Mouse (Mus musculus): ENCODE measurements around the gene Gm13694. TPM values are rescaled to one million over a fixed set of nuclear protein-coding genes. Genes with fewer than 3 reads are reported as not detected.
"Not testable (repeated sequence)": the region's sequence is repeated elsewhere in the genome, so short reads cannot be mapped to it uniquely, and the experiment has no call there.

Gm13694 gene
- polyA plus RNA-seq (2012; rRNA removed) = 0.03 TPM in 2 replicates

DNA sequence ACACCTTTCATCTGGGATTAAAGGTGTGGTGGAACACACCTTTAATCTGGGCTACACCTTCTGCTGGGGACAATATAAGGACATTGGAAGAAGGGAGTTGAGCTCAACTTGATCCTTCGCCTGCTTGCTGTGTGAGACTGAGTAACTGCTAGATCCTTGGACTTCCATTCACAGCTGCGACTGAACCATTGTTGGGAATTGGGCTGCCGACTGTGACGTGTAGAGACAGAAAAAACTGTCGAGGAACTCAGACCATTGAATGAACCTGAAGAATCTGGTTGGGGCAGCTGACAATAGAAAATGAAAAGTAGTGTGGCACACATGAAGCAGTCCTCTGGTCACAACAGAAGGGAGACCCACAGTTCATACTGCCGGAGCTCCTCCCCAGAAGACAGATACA, at the start of gene Gm13694:
Gene Gm13694, plus strand, starts transcription at position 301 of the 400 bp plus-strand sequence.
- DNase-seq (ENCODE audit: low spot score) = not testable (repeated sequence)

DNA sequence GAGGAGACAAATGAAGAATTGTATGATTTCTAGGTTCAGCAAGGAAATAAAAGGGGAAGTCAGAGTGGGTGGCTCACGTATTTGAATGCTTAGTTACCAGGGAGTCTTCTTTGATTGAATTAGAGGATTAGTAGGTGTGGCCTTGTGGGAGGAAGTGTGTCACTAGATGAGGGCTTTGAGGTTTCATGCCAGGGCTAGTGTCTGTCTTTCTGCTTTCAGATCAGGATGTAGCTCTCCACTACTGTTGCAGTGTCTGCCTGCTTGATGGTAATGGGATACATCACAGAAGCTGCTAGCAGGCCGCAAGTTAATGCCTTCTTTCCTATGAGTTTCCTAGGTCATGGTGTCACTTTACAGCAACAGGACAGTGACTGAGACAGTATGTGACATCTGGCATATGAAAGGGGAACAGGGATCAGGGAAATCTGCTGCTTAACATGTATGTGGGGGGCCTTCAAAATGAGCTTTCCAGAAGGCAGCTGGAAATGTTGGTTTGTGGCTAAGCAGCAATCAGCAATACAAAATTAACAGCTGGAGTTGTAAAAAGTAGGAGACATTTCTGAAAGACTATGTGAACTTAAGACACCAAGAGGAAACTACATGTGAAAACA, 49.1 kb upstream of the Gm13694 start:
- no peak for DNase-seq (ENCODE audit: low spot score)

DNA sequence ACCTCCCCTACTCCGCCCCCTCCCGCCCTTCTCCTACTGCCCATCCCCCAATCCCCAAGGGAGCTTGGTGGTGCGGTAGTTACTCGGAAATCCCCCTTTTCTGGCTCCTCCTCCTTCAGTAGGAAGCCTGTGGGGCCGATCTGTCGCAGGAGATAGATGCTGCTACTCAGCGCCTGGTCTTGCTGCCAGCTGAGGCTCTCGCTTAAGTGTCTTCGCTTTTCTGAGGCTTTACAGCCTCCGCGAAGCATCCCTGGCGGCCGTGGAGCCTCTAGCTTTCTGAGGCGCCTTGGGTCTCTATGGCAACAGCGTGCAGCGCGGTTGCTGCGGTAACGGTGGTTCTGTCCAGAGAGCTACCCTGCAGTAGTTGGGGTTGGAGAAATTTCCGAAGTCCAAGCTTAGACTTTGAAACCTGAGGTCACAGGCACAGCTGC, 37.8 kb upstream of the Gm13694 start, which contains the start of gene Zswim2:
Gene Zswim2, minus strand, starts transcription at position 298 of the 431 bp plus-strand sequence.
- no peak for DNase-seq (ENCODE audit: low spot score)

DNA sequence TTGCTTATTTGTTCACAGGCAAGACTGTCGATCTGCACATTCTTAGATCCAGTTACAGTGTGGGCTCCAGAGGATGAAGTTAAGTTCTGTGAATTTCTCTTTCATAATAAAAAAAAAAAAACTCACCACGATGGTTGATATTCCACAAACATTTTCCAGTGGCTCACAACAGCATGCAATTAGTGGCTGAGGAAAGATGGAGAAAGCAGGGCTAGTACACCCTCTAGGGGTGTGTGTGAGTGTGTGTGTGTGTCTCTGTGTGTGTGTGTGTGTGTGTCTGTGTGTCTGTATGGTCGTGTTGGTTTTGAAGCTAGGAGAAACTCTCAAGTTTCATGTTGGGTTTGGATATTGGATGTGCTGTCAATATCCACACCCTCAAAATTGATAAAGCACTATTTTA, 37.4 kb upstream of the Gm13694 start:
- DNase-seq (ENCODE audit: low spot score) = no peak

DNA sequence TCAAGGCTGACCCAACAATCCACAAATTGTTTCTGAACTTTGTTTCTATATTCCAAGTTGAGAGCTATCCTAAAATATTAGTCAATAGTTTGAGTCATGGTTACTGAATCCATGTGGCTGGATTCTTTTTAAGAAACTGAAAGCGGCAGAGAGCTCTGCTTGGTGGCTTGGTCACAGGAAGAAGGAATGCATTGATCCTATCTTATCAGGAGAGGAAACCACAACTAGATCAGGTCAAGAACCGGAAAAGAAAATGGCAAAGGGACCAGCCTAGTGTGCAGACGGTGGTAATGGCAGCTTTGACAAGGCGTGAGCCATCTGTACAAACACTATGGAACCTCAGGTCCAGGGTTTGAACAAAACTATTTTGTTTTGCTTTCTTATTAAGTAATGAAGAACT, 36.9 kb upstream of the Gm13694 start:
- no peak for DNase-seq (ENCODE audit: low spot score)

DNA sequence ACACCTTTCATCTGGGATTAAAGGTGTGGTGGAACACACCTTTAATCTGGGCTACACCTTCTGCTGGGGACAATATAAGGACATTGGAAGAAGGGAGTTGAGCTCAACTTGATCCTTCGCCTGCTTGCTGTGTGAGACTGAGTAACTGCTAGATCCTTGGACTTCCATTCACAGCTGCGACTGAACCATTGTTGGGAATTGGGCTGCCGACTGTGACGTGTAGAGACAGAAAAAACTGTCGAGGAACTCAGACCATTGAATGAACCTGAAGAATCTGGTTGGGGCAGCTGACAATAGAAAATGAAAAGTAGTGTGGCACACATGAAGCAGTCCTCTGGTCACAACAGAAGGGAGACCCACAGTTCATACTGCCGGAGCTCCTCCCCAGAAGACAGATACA, 23.3 kb upstream of the Gm13694 start, which contains the start of gene Gm13698:
Gene Gm13698, plus strand, starts transcription at position 301 of the 400 bp plus-strand sequence.
- DNase-seq (ENCODE audit: low spot score) = not testable (repeated sequence)

DNA sequence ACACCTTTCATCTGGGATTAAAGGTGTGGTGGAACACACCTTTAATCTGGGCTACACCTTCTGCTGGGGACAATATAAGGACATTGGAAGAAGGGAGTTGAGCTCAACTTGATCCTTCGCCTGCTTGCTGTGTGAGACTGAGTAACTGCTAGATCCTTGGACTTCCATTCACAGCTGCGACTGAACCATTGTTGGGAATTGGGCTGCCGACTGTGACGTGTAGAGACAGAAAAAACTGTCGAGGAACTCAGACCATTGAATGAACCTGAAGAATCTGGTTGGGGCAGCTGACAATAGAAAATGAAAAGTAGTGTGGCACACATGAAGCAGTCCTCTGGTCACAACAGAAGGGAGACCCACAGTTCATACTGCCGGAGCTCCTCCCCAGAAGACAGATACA, 17.5 kb upstream of the Gm13694 start, which contains the start of gene Gm13693:
Gene Gm13693, plus strand, starts transcription at position 301 of the 400 bp plus-strand sequence.
- DNase-seq (ENCODE audit: low spot score) = not testable (repeated sequence)

DNA sequence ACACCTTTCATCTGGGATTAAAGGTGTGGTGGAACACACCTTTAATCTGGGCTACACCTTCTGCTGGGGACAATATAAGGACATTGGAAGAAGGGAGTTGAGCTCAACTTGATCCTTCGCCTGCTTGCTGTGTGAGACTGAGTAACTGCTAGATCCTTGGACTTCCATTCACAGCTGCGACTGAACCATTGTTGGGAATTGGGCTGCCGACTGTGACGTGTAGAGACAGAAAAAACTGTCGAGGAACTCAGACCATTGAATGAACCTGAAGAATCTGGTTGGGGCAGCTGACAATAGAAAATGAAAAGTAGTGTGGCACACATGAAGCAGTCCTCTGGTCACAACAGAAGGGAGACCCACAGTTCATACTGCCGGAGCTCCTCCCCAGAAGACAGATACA, 11.7 kb upstream of the Gm13694 start, which contains the start of gene Gm13695:
Gene Gm13695, plus strand, starts transcription at position 301 of the 400 bp plus-strand sequence.
- DNase-seq (ENCODE audit: low spot score) = not testable (repeated sequence)

DNA sequence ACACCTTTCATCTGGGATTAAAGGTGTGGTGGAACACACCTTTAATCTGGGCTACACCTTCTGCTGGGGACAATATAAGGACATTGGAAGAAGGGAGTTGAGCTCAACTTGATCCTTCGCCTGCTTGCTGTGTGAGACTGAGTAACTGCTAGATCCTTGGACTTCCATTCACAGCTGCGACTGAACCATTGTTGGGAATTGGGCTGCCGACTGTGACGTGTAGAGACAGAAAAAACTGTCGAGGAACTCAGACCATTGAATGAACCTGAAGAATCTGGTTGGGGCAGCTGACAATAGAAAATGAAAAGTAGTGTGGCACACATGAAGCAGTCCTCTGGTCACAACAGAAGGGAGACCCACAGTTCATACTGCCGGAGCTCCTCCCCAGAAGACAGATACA, 5.9 kb upstream of the Gm13694 start, which contains the start of gene Gm13696:
Gene Gm13696, plus strand, starts transcription at position 301 of the 400 bp plus-strand sequence.
- DNase-seq (ENCODE audit: low spot score) = not testable (repeated sequence)

DNA sequence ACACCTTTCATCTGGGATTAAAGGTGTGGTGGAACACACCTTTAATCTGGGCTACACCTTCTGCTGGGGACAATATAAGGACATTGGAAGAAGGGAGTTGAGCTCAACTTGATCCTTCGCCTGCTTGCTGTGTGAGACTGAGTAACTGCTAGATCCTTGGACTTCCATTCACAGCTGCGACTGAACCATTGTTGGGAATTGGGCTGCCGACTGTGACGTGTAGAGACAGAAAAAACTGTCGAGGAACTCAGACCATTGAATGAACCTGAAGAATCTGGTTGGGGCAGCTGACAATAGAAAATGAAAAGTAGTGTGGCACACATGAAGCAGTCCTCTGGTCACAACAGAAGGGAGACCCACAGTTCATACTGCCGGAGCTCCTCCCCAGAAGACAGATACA, 5.7 kb downstream of the Gm13694 start, which contains the start of gene Gm13697:
Gene Gm13697, plus strand, starts transcription at position 301 of the 400 bp plus-strand sequence.
- not testable (repeated sequence) for DNase-seq (ENCODE audit: low spot score)

DNA sequence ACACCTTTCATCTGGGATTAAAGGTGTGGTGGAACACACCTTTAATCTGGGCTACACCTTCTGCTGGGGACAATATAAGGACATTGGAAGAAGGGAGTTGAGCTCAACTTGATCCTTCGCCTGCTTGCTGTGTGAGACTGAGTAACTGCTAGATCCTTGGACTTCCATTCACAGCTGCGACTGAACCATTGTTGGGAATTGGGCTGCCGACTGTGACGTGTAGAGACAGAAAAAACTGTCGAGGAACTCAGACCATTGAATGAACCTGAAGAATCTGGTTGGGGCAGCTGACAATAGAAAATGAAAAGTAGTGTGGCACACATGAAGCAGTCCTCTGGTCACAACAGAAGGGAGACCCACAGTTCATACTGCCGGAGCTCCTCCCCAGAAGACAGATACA, 11.5 kb downstream of the Gm13694 start, which contains the start of gene Gm13691:
Gene Gm13691, plus strand, starts transcription at position 301 of the 400 bp plus-strand sequence.
- not testable (repeated sequence) for DNase-seq (ENCODE audit: low spot score)

DNA sequence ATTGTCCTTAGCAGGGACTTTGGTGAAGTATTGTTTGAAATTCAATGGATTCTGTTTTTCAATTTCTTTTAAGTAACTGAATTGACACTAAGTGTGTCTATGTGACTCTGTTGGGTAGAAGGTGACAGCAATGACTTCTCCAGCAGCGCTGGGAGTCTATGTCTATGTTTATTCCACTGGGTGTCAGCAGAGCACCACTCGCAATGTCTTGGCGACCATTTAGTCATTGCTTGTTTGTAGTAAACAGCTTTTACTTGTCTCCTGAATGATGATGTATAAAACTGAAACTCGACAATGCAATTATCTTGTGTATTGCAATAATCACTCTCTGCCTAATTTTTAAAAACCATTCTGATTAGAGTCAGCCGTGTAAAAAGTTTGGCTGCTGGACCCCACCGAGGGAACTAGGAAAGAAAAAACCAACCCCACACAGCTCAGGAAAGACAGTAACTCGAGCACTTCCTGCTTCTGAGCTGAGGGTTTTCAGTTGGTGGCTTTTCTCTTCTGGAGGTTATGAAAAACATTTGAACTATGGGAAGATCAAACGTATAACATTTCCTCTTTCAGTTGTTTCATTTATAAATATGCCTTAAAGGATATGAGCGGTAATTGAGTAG, 15.0 kb downstream of the Gm13694 start:
- DNase-seq (ENCODE audit: low spot score) = not testable (repeated sequence)

DNA sequence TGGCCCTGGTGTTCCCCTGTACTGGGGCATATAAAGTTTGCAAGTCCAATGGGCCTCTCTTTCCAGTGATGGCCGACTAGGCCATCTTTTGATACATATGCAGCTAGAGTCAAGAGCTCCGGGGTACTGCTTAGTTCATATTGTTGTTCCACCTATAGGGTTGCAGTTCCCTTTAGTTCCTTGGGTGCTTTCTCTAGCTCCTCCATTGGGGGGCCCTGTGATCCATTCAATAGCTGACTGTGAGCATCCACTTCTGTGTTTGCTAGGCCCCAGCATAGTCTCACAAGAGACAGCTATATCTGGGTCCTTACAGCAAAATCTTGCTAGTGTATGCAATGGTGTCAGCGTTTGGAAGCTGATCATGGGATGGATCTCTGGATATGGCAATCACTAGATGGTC, 15.8 kb downstream of the Gm13694 start:
- not testable (repeated sequence) for DNase-seq (ENCODE audit: low spot score)

DNA sequence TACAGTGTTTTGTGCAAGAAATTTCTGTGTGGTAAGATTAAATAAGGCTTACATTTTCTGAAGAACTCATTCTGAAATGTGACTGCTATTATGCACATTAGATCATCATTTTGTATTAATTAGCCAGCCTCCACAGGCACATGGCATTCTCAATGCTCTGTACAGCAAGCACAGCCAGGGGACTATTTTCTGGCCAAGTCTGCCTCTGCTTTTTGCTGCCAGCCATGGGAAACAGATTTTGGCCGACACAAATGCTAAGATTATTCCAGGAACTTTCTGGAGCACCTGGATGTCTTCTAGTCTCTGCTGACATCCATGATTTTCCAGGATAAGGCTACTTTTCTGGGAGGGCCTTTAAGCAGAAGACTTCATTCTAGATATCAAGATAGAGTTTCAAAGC, 30.2 kb downstream of the Gm13694 start:
- no peak for DNase-seq (ENCODE audit: low spot score)

DNA sequence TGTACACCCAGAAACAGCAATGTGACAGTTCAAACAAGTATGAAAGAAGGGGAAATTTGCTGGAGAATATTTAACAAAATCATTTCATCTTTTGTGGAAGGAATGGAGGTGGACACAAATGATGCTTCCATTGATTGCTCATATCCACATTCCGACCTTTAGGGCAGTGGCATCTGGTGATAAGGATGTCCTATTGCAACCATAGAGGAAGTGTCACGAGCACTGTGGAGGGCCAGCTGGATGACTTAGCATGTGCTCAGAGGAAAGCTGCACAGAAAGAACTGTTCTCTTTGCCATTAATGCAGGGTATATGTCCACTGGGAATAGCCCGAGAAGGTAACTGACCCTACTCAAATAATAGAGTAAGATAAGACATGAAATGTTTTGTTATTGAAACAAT, 31.1 kb downstream of the Gm13694 start:
- no peak for DNase-seq (ENCODE audit: low spot score)

DNA sequence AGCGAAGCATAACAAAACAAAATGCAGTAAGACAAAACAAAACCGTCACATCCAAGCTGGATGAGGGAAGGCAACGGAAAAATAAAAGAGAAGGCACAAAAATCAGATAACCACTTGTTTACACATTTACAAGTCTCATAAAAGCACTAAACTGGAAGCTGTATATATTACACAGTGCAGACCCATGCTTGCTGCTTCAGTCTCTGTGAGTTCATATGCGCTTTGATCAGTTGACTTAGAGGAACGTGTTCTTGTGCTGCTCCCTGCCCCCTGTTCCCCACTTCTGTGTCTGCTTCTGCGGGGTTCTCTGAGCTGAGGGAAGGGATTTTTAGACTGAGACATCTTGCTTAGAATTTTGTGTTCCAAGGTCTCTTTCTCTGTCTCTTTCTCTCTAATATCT, 35.8 kb downstream of the Gm13694 start:
- DNase-seq (ENCODE audit: low spot score) = no peak

DNA sequence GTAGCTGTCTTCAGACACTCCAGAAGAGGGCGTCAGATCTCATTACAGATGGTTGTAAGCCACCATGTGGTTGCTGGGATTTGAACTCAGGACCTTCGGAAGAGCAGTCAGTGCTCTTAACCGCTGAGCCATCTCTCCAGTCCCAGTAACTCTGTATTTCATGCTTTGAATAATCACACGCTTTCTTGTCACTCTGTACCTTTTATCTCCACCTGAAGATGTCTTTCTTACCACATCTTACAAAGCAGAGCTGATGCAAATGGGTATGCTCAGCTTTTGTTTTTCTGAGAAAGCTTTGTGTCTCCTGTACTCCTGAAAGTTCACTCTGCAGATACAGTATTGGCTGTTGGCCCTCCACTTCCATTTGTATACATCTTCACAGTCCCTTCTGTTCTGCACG, 37.6 kb downstream of the Gm13694 start:
- not testable (repeated sequence) for DNase-seq (ENCODE audit: low spot score)

DNA sequence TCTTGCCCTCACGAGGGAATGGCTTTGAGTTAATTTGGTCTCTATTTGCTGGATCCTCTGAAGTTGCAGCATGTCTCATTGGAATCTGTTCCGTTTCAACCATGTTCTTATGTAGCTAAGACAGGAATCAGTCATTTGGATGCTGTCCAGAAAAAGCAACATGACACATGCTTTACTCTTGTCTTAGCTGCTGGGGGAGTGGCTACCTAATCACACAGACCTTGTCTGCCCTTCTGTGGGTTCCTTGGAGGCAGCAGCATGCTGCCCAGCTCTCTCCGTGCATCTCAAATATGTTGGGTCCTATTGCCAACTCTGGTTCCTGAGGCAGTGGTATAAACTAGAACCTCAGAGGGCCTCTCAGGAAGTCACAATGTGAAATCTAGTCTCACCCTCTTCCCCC, 39.6 kb downstream of the Gm13694 start:
- no peak for DNase-seq (ENCODE audit: low spot score)

DNA sequence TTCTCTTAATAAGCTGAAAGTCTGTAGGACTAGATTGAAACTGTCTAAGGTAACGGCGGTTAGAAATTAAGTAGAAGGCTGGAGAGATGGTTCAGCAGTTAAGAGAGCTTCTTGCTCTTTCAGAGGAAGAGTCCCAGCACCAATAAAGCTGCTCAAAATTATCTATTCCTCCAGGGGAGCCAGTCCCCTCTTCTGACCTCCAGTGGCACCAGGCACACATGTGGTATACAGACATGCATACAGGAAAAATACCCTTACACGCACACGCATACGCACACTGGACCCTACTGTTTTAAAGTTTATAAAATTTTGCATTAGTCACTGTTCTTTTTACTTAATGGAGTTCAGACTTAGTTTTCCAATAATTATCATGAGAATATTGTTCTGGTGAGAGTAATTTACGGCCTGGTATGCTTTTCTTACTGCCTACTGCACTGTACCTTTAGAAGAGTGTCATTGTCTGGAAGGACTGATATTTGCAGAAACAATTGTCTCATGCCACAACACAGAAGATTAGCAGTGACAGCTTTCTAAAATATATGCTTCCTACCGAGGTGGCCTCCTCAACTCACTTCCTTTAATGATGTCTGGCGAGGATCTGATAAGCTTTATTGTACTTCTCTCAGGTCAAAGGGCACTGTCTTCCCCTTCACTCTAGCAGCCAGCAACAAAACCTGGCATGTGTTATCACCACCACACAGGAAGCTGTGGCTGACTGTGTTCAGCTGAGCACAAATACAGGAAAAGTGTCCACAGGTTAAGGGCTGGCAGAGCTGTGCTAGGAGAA, 41.0 kb downstream of the Gm13694 start:
- no peak for DNase-seq (ENCODE audit: low spot score)

DNA sequence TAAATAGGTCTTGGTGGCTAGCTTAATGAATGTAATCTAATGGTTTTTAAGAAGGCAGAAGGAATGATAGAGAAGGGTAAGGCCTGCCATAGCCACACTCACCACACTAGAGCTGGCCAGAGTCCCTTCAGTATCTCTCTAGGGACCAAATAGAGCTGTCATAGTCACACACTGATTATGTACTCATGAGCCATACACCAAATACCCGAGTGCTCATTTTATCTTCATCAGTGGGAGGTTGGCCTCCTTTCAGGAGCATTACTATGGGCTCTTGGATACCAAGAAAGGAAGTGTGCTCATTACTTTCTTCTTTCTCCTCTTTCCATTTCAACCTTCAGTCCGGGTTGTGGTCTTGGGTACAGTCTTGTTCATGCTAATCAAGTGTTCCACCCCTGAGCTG, 43.2 kb downstream of the Gm13694 start:
- no peak for DNase-seq (ENCODE audit: low spot score)

DNA sequence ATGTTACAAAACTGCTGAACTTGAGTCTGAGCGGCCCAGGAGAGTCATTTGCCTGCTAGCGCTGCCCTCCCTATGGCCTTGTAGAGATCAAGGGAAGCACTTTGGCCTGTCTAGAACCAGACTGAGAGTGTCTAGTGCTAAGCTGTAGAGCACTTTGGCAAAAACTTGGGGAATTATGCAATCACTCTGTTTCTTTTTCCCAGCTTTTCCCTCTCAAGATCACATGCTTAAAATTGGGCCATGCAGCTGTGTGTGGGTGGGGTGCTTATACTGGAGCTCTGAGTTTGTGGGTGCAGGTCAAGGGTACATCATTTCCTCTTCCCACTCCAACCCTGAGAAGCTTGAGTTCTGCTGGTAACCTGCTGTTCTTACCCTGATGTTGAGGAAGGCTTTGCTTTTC, 44.2 kb downstream of the Gm13694 start:
- DNase-seq (ENCODE audit: low spot score) = no peak

DNA sequence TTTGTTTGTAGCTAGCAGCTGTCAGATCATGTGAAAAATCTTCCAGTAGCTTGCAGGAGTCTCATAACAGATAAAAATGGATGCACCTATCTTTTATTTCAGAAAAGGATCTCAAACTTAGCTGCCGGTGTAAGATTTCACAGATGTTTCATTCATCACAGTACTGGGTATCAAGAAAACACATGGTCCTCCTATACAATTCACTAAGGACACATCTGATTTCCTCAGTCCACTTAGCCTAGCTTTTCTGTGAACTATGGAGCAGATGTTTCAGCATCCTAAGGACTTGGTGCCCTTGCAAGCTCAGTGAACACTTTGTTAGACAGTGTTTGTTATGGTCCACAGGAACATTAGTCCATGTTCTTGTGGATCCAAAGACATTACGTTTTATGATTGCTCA, 44.6 kb downstream of the Gm13694 start:
- DNase-seq (ENCODE audit: low spot score) = no peak

Data from urinary bladder, adult 2 months (tissue).